Mouse (Mus musculus): Measurements from ENCODE around the gene Zfp53.

- TF ChIP-seq CTCF (conservative IDR thresholded peaks at IDR 0.05; ENCODE audit: low read length) (no peak), POU5F1 (IDR thresholded peaks at IDR 0.05; ENCODE audit: borderline replicate concordance, low read length) (no peak), NANOG (IDR thresholded peaks at IDR 0.05; ENCODE audit: borderline replicate concordance, low read length) (no peak)
These were observed 42.0 kb downstream of the Zfp53 start for GRCm38 (mm10) chr17:21530645-21531330.

Data from E14TG2a.4 (cell line).